Mouse (Mus musculus) liver, embryonic 14.5 days (tissue): ENCODE measurements at regions not wholly inside any gene's neighbourhood (a gene's known extent, or its start where the extent isn't known, plus 50 kb on each side); places are given as distances from the start of the nearest gene placed in this dataset.
"Not testable (repeated sequence)": the region's sequence is repeated elsewhere in the genome, so short reads cannot be mapped to it uniquely, and the experiment has no call there.

ENCODE experiments used
- ATAC-seq: fragments of 200-750 bp; cut with Nextera tagmentation; 2 replicates; pipeline ENCODE4 v1.8.0; 2017; ENCODE audit warnings: moderate number of reproducible peaks, mild to moderate bottlenecking, moderate library complexity; ENCODE audit not compliant: insufficient read depth
- DNase-seq, 3 experiments: peaks; one replicate each; pipeline ENCODE4 v3.0.0-alpha.2; 2012 to 2013; ENCODE audit warnings: low read depth in 3 of 3, low spot score in 3 of 3
- H3K27ac ChIP-seq: fragments of 300-500 bp; sonication (generic); 2 replicates; pipeline ENCODE4 v1.5.1; 2014; ENCODE audit warnings: moderate library complexity, mild to moderate bottlenecking, control low read depth, inconsistent platforms
- H3K27me3 ChIP-seq: fragments of 300-500 bp; sonication (generic); 2 replicates; pipeline ENCODE4 v1.6.1; 2014; ENCODE audit warnings: mild to moderate bottlenecking, low read length, moderate library complexity; ENCODE audit not compliant: control insufficient read depth, insufficient read depth
- H3K36me3 ChIP-seq: fragments of 300-500 bp; sonication (generic); replicated peaks from 2 replicates; pipeline ENCODE4 v1.6.1; 2014; ENCODE audit warnings: low read depth; ENCODE audit not compliant: control insufficient read depth, insufficient read depth
- H3K4me1 ChIP-seq, 2 experiments: fragments of 200-500 bp in 1 of 2; fragments of 300-500 bp in 1 of 2; sonication (generic) in 1 of 2; replicated peaks; 2 replicates each; pipeline ENCODE4 v1.6.1; 2012 to 2014; ENCODE audit warnings: antibody characterized with exemption in 1 of 2, inconsistent platforms in 1 of 2, low read length in 1 of 2; ENCODE audit not compliant: control insufficient read depth in 2 of 2, insufficient read depth in 2 of 2
- H3K4me2 ChIP-seq: fragments of 300-500 bp; sonication (generic); 2 replicates; pipeline ENCODE4 v1.6.1; 2014; ENCODE audit warnings: low read depth, mild to moderate bottlenecking, control low read depth, moderate library complexity
- H3K4me3 ChIP-seq, 2 experiments: fragments of 200-500 bp in 1 of 2; fragments of 300-500 bp in 1 of 2; sonication (generic) in 1 of 2; 2 replicates each; pipeline ENCODE4 v1.5.1; 2012 to 2014; ENCODE audit warnings: low read depth in 2 of 2, low read length in 2 of 2, mild to moderate bottlenecking in 2 of 2, control low read depth in 1 of 2, inconsistent platforms in 1 of 2, moderate library complexity in 1 of 2; ENCODE audit not compliant: insufficient read depth in 1 of 2
- H3K9ac ChIP-seq: fragments of 300-500 bp; sonication (generic); replicated peaks from 2 replicates; pipeline ENCODE4 v1.6.1; 2014; ENCODE audit warnings: mild to moderate bottlenecking, control low read depth, moderate library complexity
- H3K9me3 ChIP-seq: fragments of 300-500 bp; sonication (generic); 2 replicates; pipeline ENCODE4 v1.6.1; 2016; ENCODE audit warnings: low read length, mixed read lengths; ENCODE audit not compliant: control insufficient read depth
- CTCF ChIP-seq: IDR thresholded peaks from 2 replicates; pipeline ENCODE4 v1.5.1; 2016; ENCODE audit warnings: antibody characterized with exemption, low read depth, control low read depth
- EP300 ChIP-seq: IDR thresholded peaks from 2 replicates; pipeline ENCODE4 v1.6.1; 2016; ENCODE audit warnings: antibody characterized with exemption, low read depth
- WGBS: fragments of 180-500 bp; shearing (Covaris S2); extraction: QIAGEN DNeasy Blood & Tissue Kit; methylation state at CpG from one replicate; pipeline ENCODE4 v1.1.7; 2014; ENCODE audit not compliant: insufficient replicate concordance; 5-methylcytosine and 5-hydroxymethylcytosine counted together

DNA sequence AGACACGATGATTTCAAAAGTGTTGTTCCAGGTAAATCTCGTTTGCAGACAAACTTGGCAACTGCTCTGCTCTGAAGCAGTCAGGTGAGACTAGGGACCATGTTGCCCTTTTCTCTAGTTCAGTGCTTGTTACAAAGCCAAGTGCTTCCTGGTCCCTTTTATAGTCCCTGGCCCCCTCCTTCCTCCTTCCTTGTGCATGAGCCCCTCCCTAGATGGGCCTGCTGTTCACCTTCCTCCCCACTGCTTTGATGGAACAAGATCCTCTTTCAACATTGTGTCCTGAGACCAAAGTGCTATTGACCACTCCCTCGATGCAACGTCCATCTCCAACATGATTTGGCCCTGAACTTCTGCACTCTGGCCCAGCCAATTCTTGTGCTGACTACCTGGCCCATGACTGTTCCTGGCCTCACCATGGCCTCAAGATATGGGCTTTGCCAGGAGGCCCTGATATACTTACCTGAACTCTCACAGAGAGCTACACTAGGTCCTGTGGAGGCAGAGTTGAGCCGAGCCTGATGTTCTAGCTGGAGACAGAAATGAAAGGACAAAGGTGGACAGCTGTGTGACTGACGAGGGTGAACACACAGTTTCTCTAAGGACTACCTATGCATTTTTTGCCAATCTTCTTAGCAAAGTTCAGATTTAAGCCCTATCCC is 104.6 kb upstream of the Klf3 start:
- Histone ChIP-seq H3K9ac (no peak overlapping the region), H3K4me3 (no peak overlapping the region), H3K27ac (no peak overlapping the region), H3K4me2 (no peak overlapping the region), H3K27me3 (no peaks in the 10 kb centered on the region), H3K36me3 (no peaks in the 10 kb centered on the region), H3K9me3 (no peaks in the 10 kb centered on the region), H3K4me1 (peaks cover 8 to 26% of the 10 kb centered on the region in 2 experiments)
- no peak for DNase-seq
- no peak for TF ChIP-seq CTCF
- TF ChIP-seq EP300 = no peak
- WGBS = 62% methylated on average over 6 of the region's 6 CpGs
- ATAC-seq = no peak

DNA sequence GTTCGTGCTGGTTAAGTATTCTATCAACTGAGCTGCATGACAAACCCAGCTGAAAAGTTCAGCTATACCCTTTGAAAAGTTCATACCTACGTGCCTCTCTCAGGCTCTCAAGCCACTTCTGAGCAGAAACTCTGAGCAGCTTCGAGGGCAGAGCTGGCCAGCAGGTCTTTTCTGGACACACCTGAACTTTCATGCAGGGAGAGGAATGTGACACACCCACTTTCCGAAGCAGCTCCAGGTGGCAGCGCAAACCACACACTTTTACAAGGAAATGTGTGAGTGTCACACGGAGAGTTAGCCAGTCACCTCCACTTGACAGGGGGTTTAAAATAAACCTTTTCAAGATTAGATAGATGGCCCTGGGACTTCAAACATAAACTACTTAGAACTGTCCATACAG is 103.2 kb upstream of the Klf3 start:
- Histone ChIP-seq H3K27ac (no peak overlapping the region), H3K9me3 (no peaks in the 10 kb centered on the region), H3K27me3 (no peaks in the 10 kb centered on the region), H3K4me2 (no peak overlapping the region), H3K4me3 (no peak overlapping the region), H3K36me3 (no peaks in the 10 kb centered on the region), H3K4me1 (peaks cover 6 to 23% of the 10 kb centered on the region in 2 experiments), H3K9ac (no peak overlapping the region)
- WGBS = 75% methylated on average over 6 of the region's 6 CpGs
- TF ChIP-seq EP300 (no peak), CTCF (no peak)
- ATAC-seq = no peak
- no peak for DNase-seq

- Histone ChIP-seq H3K4me2 (peak overlapping the region; percentile 37), H3K4me3 (no peak overlapping the region), H3K27ac (no peak overlapping the region), H3K27me3 (no peaks in the 10 kb centered on the region), H3K9ac (no peak overlapping the region), H3K36me3 (no peaks in the 10 kb centered on the region), H3K9me3 (no peaks in the 10 kb centered on the region), H3K4me1 (peaks cover 6 to 23% of the 10 kb centered on the region in 2 experiments)
- DNase-seq = no peak
- no peak for ATAC-seq
- 70% methylated on average over 14 of the region's 14 CpGs for WGBS
- TF ChIP-seq CTCF (no peak), EP300 (no peak)
Measured at GRCm38 (mm10) chr5:64701219-64701779, 101.9 kb upstream of the Klf3 start.

DNA sequence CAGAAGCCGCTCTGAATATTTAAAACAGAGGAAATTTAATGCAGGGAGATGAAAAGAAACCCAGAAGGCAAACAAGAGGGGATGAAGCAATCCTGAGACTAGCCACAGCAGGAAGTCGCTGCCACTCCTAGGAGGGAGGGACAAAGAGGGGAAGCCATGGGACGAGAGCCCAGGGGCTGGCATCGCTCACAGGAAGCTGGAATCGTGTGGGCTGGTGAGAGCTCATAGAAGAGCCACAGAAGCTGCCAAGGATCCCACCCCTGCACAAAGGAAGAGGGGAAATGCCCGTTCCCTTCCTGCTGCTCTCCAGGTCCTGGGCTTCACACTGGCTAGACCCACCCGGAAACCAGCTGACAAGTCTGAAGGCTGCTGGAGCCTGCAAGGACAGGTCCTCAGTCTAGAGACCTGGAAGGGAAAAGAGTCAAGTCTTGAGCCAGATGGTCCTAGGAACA is 101.4 kb upstream of the Klf3 start:
- no peak for TF ChIP-seq CTCF
- no peak for TF ChIP-seq EP300

GRCm38 (mm10) chr5:64702404-64702803 is 100.8 kb upstream of the Klf3 start:
- not testable (repeated sequence) for H3K4me3 ChIP-seq, DNase-seq, H3K27me3 ChIP-seq, H3K36me3 ChIP-seq, H3K9ac ChIP-seq, H3K9me3 ChIP-seq, H3K27ac ChIP-seq, H3K4me2 ChIP-seq, ATAC-seq
- WGBS = 21% methylated on average over 1 of the region's 1 CpGs
- H3K4me1 ChIP-seq = peaks cover 6 to 23% of the 10 kb centered on the region in 2 experiments

More for the DNA sequence above, 101.4 kb upstream of the Klf3 start:
- H3K9me3 ChIP-seq = no peaks in the 10 kb centered on the region
- ATAC-seq (peak; percentile 52; the same call in 1 of the 2 replicates), DNase-seq (no peak)
- peaks cover 6 to 23% of the 10 kb centered on the region in 2 experiments for H3K4me1 ChIP-seq
- H3K4me3 ChIP-seq = no peak overlapping the region
- H3K36me3 ChIP-seq = no peaks in the 10 kb centered on the region
- peak overlapping the region; percentile 37 for H3K4me2 ChIP-seq
- no peaks in the 10 kb centered on the region for H3K27me3 ChIP-seq
- WGBS = 15% methylated on average over 7 of the region's 7 CpGs
- no peak overlapping the region for H3K27ac ChIP-seq
- 0 out of 2 replicates have a peak overlapping the region, but pooled peaks have one; percentile 7 for H3K9ac ChIP-seq
